Mouse (Mus musculus) embryonic facial prominence, embryonic 11.5 days (tissue): ENCODE data around the gene Itch. TPM values are rescaled to one million over a fixed set of nuclear protein-coding genes. Genes with fewer than 3 reads are reported as not detected.

ENCODE experiments used
- ATAC-seq: fragments of 200-750 bp; cut with Nextera tagmentation; replicated peaks from 2 replicates; pipeline ENCODE4 v1.8.0; 2017; ENCODE audit warnings: low read depth; ENCODE audit not compliant: insufficient number of reproducible peaks, low FRiP score, low TSS enrichment
- DNase-seq: peaks from one replicate; pipeline ENCODE4 v3.0.0-alpha.2; 2015; ENCODE audit warnings: low spot score
- H3K27ac ChIP-seq: fragments of 300-500 bp; sonication (generic); replicated peaks from 2 replicates; pipeline ENCODE4 v1.5.1; 2014; ENCODE audit warnings: mild to moderate bottlenecking, low read depth, low read length, control low read depth
- H3K27me3 ChIP-seq: fragments of 300-500 bp; sonication (generic); 2 replicates; pipeline ENCODE4 v1.6.1; 2014; ENCODE audit warnings: mild to moderate bottlenecking, low read length, moderate library complexity, mixed read lengths; ENCODE audit not compliant: control insufficient read depth, insufficient read depth
- H3K36me3 ChIP-seq: fragments of 300-500 bp; sonication (generic); replicated peaks from 2 replicates; pipeline ENCODE4 v1.6.1; 2014; ENCODE audit warnings: low read depth, mild to moderate bottlenecking, low read length, moderate library complexity, mixed read lengths; ENCODE audit not compliant: control insufficient read depth, insufficient read depth
- H3K4me1 ChIP-seq: fragments of 300-500 bp; sonication (generic); 2 replicates; pipeline ENCODE4 v1.6.1; 2014; ENCODE audit warnings: low read length, mixed read lengths; ENCODE audit not compliant: control insufficient read depth, insufficient read depth
- H3K4me2 ChIP-seq: fragments of 300-500 bp; sonication (generic); 2 replicates; pipeline ENCODE4 v1.6.1; 2014; ENCODE audit warnings: low read depth, mild to moderate bottlenecking, control low read depth, low read length, moderate library complexity
- H3K4me3 ChIP-seq: fragments of 300-500 bp; sonication (generic); 2 replicates; pipeline ENCODE4 v1.5.1; 2014; ENCODE audit warnings: low read depth, low read length, control low read depth
- H3K9ac ChIP-seq: fragments of 300-500 bp; sonication (generic); replicated peaks from 2 replicates; pipeline ENCODE4 v1.6.1; 2014; ENCODE audit warnings: mild to moderate bottlenecking, control low read depth, low read length
- H3K9me3 ChIP-seq: fragments of 300-500 bp; sonication (generic); replicated peaks from 2 replicates; pipeline ENCODE4 v1.6.1; 2016; ENCODE audit warnings: mild to moderate bottlenecking, low read length, inconsistent platforms, mixed read lengths; ENCODE audit not compliant: control insufficient read depth
- WGBS: fragments of 180-500 bp; shearing (Covaris S2); extraction: QIAGEN DNeasy Blood & Tissue Kit; methylation state at CpG from one replicate; pipeline ENCODE4 v1.1.7; 2014; 5-methylcytosine and 5-hydroxymethylcytosine counted together
- polyA plus RNA-seq: library from polyadenylated mRNA; unstranded; fragments of >200 nt; fragmentation: Nextera tagmentation; extraction: Ambion mirVana; gene quantifications from 2 replicates; pipeline ENCODE4 v1.2.1, GENCODE M21; 2014

The Itch gene
- polyA plus RNA-seq, 1 experiment from 2014 or later: 55.7 TPM

- 88% methylated on average over 2 of the region's 2 CpGs for WGBS
- no peak for DNase-seq
- no peak overlapping the region for H3K27ac ChIP-seq
- H3K4me3 ChIP-seq: no peak overlapping the region
- no peaks in the 10 kb centered on the region for H3K4me1 ChIP-seq
- H3K9me3 ChIP-seq: no peaks in the 10 kb centered on the region
- H3K27me3 ChIP-seq: no peaks in the 10 kb centered on the region
- peaks cover 24% of the 10 kb centered on the region for H3K36me3 ChIP-seq
- H3K9ac ChIP-seq: no peak overlapping the region
- no peak for ATAC-seq
- H3K4me2 ChIP-seq: no peak overlapping the region
Observed at GRCm38 (mm10) chr2:155248718-155249117, 115.4 kb downstream of the Itch start.

GRCm38 (mm10) chr2:155249588-155249987 is 116.3 kb downstream of the Itch start:
- ATAC-seq: no peak
- Histone ChIP-seq H3K4me1 (no peaks in the 10 kb centered on the region), H3K27me3 (no peaks in the 10 kb centered on the region), H3K4me2 (no peak overlapping the region), H3K27ac (no peak overlapping the region), H3K36me3 (peaks cover 24% of the 10 kb centered on the region), H3K9me3 (no peaks in the 10 kb centered on the region), H3K4me3 (no peak overlapping the region), H3K9ac (no peak overlapping the region)
- 92% methylated on average over 5 of the region's 5 CpGs for WGBS
- no peak for DNase-seq

- Histone ChIP-seq H3K4me2 (no peak overlapping the region), H3K9me3 (no peaks in the 10 kb centered on the region), H3K4me3 (no peak overlapping the region), H3K4me1 (no peaks in the 10 kb centered on the region), H3K27me3 (no peaks in the 10 kb centered on the region), H3K9ac (no peak overlapping the region), H3K27ac (no peak overlapping the region), H3K36me3 (no peaks in the 10 kb centered on the region)
- DNase-seq: no peak
- 83% methylated on average over 6 of the region's 6 CpGs for WGBS
- ATAC-seq: no peak
Observed at GRCm38 (mm10) chr2:155265526-155265925, 132.2 kb downstream of the Itch start.

- no peaks in the 10 kb centered on the region for H3K9me3 ChIP-seq
- H3K36me3 ChIP-seq: no peaks in the 10 kb centered on the region
- H3K4me2 ChIP-seq: no peak overlapping the region
- WGBS: 90% methylated on average over 5 of the region's 5 CpGs
- DNase-seq (no peak), ATAC-seq (no peak)
- no peak overlapping the region for H3K4me3 ChIP-seq
- no peaks in the 10 kb centered on the region for H3K4me1 ChIP-seq
- H3K27me3 ChIP-seq: no peaks in the 10 kb centered on the region
- H3K27ac ChIP-seq: no peak overlapping the region
- no peak overlapping the region for H3K9ac ChIP-seq
Observed at GRCm38 (mm10) chr2:155266896-155267295, 133.6 kb downstream of the Itch start.

- Histone ChIP-seq H3K4me2 (no peak overlapping the region), H3K9ac (no peak overlapping the region), H3K27me3 (no peaks in the 10 kb centered on the region), H3K9me3 (no peaks in the 10 kb centered on the region), H3K27ac (no peak overlapping the region), H3K36me3 (no peaks in the 10 kb centered on the region), H3K4me1 (no peaks in the 10 kb centered on the region), H3K4me3 (no peak overlapping the region)
- DNase-seq (peak; percentile 12), ATAC-seq (no peak)
- WGBS: 82% methylated on average over 6 of the region's 6 CpGs
Observed at GRCm38 (mm10) chr2:155271957-155272356, 138.6 kb downstream of the Itch start.

- H3K9me3 ChIP-seq: no peaks in the 10 kb centered on the region
- DNase-seq: no peak
- no peaks in the 10 kb centered on the region for H3K27me3 ChIP-seq
- H3K9ac ChIP-seq: no peak overlapping the region
- no peak overlapping the region for H3K4me2 ChIP-seq
- H3K27ac ChIP-seq: no peak overlapping the region
- no peaks in the 10 kb centered on the region for H3K36me3 ChIP-seq
- no peaks in the 10 kb centered on the region; the same call in 1 of the 2 replicates for H3K4me1 ChIP-seq
- no peak for ATAC-seq
- WGBS: 73% methylated on average over 10 of the region's 10 CpGs
- no peak overlapping the region for H3K4me3 ChIP-seq
Observed at GRCm38 (mm10) chr2:155272396-155273170, 139.3 kb downstream of the Itch start.

- Histone ChIP-seq H3K4me2 (no peak overlapping the region), H3K27me3 (no peaks in the 10 kb centered on the region), H3K4me3 (no peak overlapping the region), H3K27ac (no peak overlapping the region), H3K9ac (no peak overlapping the region), H3K36me3 (no peaks in the 10 kb centered on the region), H3K4me1 (no peaks in the 10 kb centered on the region; the same call in 1 of the 2 replicates), H3K9me3 (no peaks in the 10 kb centered on the region)
- 87% methylated on average over 8 of the region's 8 CpGs for WGBS
- ATAC-seq (no peak), DNase-seq (no peak)
Observed at GRCm38 (mm10) chr2:155273603-155274002, 140.3 kb downstream of the Itch start.

GRCm38 (mm10) chr2:155276195-155276594 is 142.9 kb downstream of the Itch start, which contains the start of gene Map1lc3a:
Gene Map1lc3a (plus strand): TSS chr2:155276297.
- Histone ChIP-seq H3K4me1 (no peaks in the 10 kb centered on the region; the same call in 1 of the 2 replicates), H3K9me3 (no peaks in the 10 kb centered on the region), H3K4me2 (peak within 1 kb of the TSS; percentile 77), H3K36me3 (no peaks in the 10 kb centered on the region), H3K4me3 (peak within 1 kb of the TSS; percentile 64), H3K27me3 (no peaks in the 10 kb centered on the region), H3K9ac (peak within 1 kb of the TSS; percentile 58), H3K27ac (no peak within 1 kb of the TSS)
- DNase-seq (peak; percentile 96), ATAC-seq (peak; percentile 84)
- 1% methylated on average over 31 of the region's 47 CpGs for WGBS
